Comparison of ENCODE assay signal across 1 mouse cellular context in the genomic region with DNA sequence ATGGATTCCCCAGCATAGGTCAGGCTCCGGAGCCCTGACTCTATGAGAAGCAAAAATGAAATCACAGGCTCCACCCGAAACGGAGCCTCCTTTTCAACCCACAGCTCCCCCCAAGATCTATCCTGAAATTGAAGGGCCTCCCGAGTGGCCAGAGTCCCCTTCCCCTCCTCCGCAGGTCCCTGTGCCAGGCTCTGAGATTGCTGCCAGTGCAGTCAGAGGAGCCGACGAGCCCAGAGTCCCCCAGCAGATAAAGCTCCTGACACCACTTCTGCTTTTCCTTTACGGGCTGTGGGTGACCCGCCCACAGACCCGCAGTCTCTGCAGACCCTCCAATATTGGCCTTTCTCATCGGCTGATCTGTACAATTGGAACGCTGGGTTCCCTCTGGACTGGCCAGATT. TPM values are rescaled to one million over a fixed set of nuclear protein-coding genes. Genes with fewer than 3 reads are reported as not detected.
"Had no signal": no experiment of that assay in that cellular context is flagged by ENCODE, and none has a peak within 500 bp of the region (broad histone marks: within the 10 kb centered on the region; RNA-seq: fewer than 3 reads in every experiment).

No protein-coding gene starts in this region.

RNA-seq across cellular contexts. Expression of gene Slc27a2, which starts 57.4 kb away (rescaled TPM):
- total RNA-seq: monocyte, adult 5-6 weeks had no signal
